28 mouse cellular contexts compared by ENCODE assay signal in genomic region chr2:101695584-101695983, GRCm38 (mm10). TPM values are rescaled to one million over a fixed set of nuclear protein-coding genes. Genes with fewer than 3 reads are reported as not detected.
"Had no signal": no experiment of that assay in that cellular context is flagged by ENCODE, and none has a peak within 500 bp of the region (broad histone marks: within the 10 kb centered on the region; RNA-seq: fewer than 3 reads in every experiment).

No protein-coding gene starts in this region.

- H3K9ac ChIP-seq: heart, embryonic 13.5 days; heart, embryonic 15.5 days; hindbrain, embryonic 12.5 days; hindbrain, embryonic 14.5 days; intestine, embryonic 15.5 days; kidney, embryonic 15.5 days; limb, embryonic 12.5 days had no signal

- H3K27ac ChIP-seq: gastrocnemius, adult 2 months; heart, adult 2 months; heart, embryonic 13.5 days; heart, embryonic 15.5 days; hindbrain, embryonic 10.5 days; hindbrain, embryonic 12.5 days; hindbrain, embryonic 14.5 days; intestine, embryonic 15.5 days; kidney, embryonic 15.5 days; kidney, postnatal 0 days; limb, embryonic 10.5 days; limb, embryonic 12.5 days had no signal

- H3K4me2 ChIP-seq: heart, embryonic 11.5 days; heart, embryonic 13.5 days; heart, embryonic 15.5 days; hindbrain, embryonic 12.5 days; hindbrain, embryonic 14.5 days; intestine, embryonic 15.5 days; kidney, embryonic 15.5 days; limb, embryonic 12.5 days had no signal

- H3K27me3 ChIP-seq: heart, embryonic 13.5 days; heart, embryonic 15.5 days; hindbrain, embryonic 12.5 days; intestine, embryonic 15.5 days; kidney, embryonic 15.5 days; limb, embryonic 12.5 days had no signal

- H3K4me3 ChIP-seq: gastrocnemius, adult 2 months; heart, adult 2 months; heart, embryonic 13.5 days; heart, embryonic 15.5 days; hindbrain, embryonic 10.5 days; hindbrain, embryonic 12.5 days; intestine, embryonic 15.5 days; kidney, embryonic 15.5 days; limb, embryonic 10.5 days; limb, embryonic 12.5 days had no signal

- H3K4me1 ChIP-seq: heart, embryonic 13.5 days; hindbrain, embryonic 10.5 days; hindbrain, embryonic 12.5 days; intestine, embryonic 15.5 days; kidney, embryonic 15.5 days; limb, embryonic 10.5 days had no signal

- H3K9me3 ChIP-seq: heart, embryonic 13.5 days; heart, embryonic 15.5 days; hindbrain, embryonic 10.5 days; hindbrain, embryonic 12.5 days; intestine, embryonic 15.5 days; kidney, embryonic 15.5 days; limb, embryonic 10.5 days; limb, embryonic 12.5 days had no signal

- ATAC-seq: forebrain, embryonic 16.5 days; hindbrain, embryonic 16.5 days; inflammation-experienced regulatory T-cells, adult 6 months; intestine, embryonic 15.5 days; intestine, postnatal 0 days had no signal

- DNase-seq: gastrocnemius, adult 2 months; gastrocnemius, postnatal 10 days; gastrocnemius, postnatal 25 days; heart, adult 2 months; heart, postnatal 14 days; heart, postnatal 4 days; kidney, adult 2 months; kidney, adult 9 months; kidney, postnatal 14 days; kidney, postnatal 36 days; layer of hippocampus, adult 9-11 months; layer of hippocampus, postnatal 36 days had no signal

RNA-seq across cellular contexts. Expression of gene Rag1, which starts 46.3 kb away (rescaled TPM):
- polyA plus RNA-seq: heart, embryonic 11.5 days; inflammation-experienced regulatory T-cells, adult 6 months; intestine, postnatal 0 days; kidney, adult 2 months; large intestine, adult 2 months had no signal
